Mouse (Mus musculus): ENCODE measurements around the gene Cnppd1. TPM values are rescaled to one million over a fixed set of nuclear protein-coding genes. Genes with fewer than 3 reads are reported as not detected.

Gene Cnppd1
- polyA plus RNA-seq, 1 experiment from 2014 or later: 47.2 TPM

- DNase-seq (ENCODE audit: low spot score) (no peak), ATAC-seq (replicated peaks; ENCODE audit: low FRiP score, low read depth) (no peak; the same call in none of the 2 replicates)
- Histone ChIP-seq H3K27me3 (ENCODE audit: insufficient read depth, low read length) (no peaks in the 10 kb centered on the region), H3K4me3 (replicated peaks; ENCODE audit: low read depth, low read length) (peak overlapping the region; percentile 53), H3K9ac (ENCODE audit: low read depth, low read length) (peak overlapping the region; percentile 66), H3K4me1 (replicated peaks; ENCODE audit: insufficient read depth, low read length) (peaks cover 6% of the 10 kb centered on the region), H3K4me2 (ENCODE audit: low read length) (peak overlapping the region; percentile 96), H3K27ac (no peak overlapping the region; the same call in 1 of the 2 replicates), H3K9me3 (replicated peaks; ENCODE audit: low read length) (no peaks in the 10 kb centered on the region), H3K36me3 (ENCODE audit: insufficient read depth, low read length) (peaks cover 27% of the 10 kb centered on the region)
- no peak for TF ChIP-seq CTCF (IDR thresholded peaks at IDR 0.05; ENCODE audit: low read depth)
- 6% methylated on average over 23 of the region's 23 CpGs for WGBS
Measured at GRCm38 (mm10) chr1:75179334-75180104, 37.0 kb upstream of the Cnppd1 start.

GRCm38 (mm10) chr1:75168472-75169464, 26.3 kb upstream of the Cnppd1 start, which contains the start of gene Zfand2b:
TSS of gene Zfand2b (plus strand) at chr1:75168646.
- Histone ChIP-seq H3K4me3 (replicated peaks; ENCODE audit: low read depth, low read length) (peak within 1 kb of the TSS; percentile 74), H3K36me3 (ENCODE audit: insufficient read depth, low read length) (peaks cover 33% of the 10 kb centered on the region), H3K4me1 (replicated peaks; ENCODE audit: insufficient read depth, low read length) (0 out of 2 replicates have a peak, but pooled peaks cover 3% of the 10 kb centered on the region), H3K27ac (peak within 1 kb of the TSS; percentile 87), H3K9ac (ENCODE audit: low read depth, low read length) (peak within 1 kb of the TSS; percentile 63), H3K27me3 (ENCODE audit: insufficient read depth, low read length) (no peaks in the 10 kb centered on the region), H3K9me3 (replicated peaks; ENCODE audit: low read length) (no peaks in the 10 kb centered on the region), H3K4me2 (ENCODE audit: low read length) (peak within 1 kb of the TSS; percentile 60)
- ATAC-seq (replicated peaks; ENCODE audit: low FRiP score, low read depth) (peak; percentile 98), DNase-seq (ENCODE audit: low spot score) (peak; percentile 97)
- no peak; the same call in 1 of the 2 replicates for TF ChIP-seq CTCF (IDR thresholded peaks at IDR 0.05; ENCODE audit: low read depth)
- WGBS: under 1% methylated on average over 57 of the region's 59 CpGs

GRCm38 (mm10) chr1:75168093-75168471, 25.6 kb upstream of the Cnppd1 start:
- peak overlapping the region; percentile 63; the same call in 1 of the 2 replicates for H3K9ac ChIP-seq (ENCODE audit: low read depth, low read length)

GRCm38 (mm10) chr1:75160256-75160617, 17.7 kb upstream of the Cnppd1 start:
- no peak for DNase-seq (ENCODE audit: low spot score)
- H3K4me3 ChIP-seq (replicated peaks; ENCODE audit: low read depth, low read length): no peak overlapping the region
- no peak for TF ChIP-seq CTCF (IDR thresholded peaks at IDR 0.05; ENCODE audit: low read depth)
- no peak for ATAC-seq (replicated peaks; ENCODE audit: low FRiP score, low read depth)
- H3K4me2 ChIP-seq (ENCODE audit: low read length): no peak overlapping the region
- no peak overlapping the region for H3K9ac ChIP-seq (ENCODE audit: low read depth, low read length)
- no peaks in the 10 kb centered on the region for H3K36me3 ChIP-seq (ENCODE audit: insufficient read depth, low read length)
- 88% methylated on average over 4 of the region's 4 CpGs for WGBS
- no peak overlapping the region for H3K27ac ChIP-seq
- no peaks in the 10 kb centered on the region for H3K4me1 ChIP-seq (replicated peaks; ENCODE audit: insufficient read depth, low read length)
- no peaks in the 10 kb centered on the region for H3K9me3 ChIP-seq (replicated peaks; ENCODE audit: low read length)
- H3K27me3 ChIP-seq (ENCODE audit: insufficient read depth, low read length): no peaks in the 10 kb centered on the region

More at GRCm38 (mm10) chr1:75168093-75168471, 25.6 kb upstream of the Cnppd1 start:
- 0 out of 2 replicates have a peak, but pooled peaks cover 3% of the 10 kb centered on the region for H3K4me1 ChIP-seq (replicated peaks; ENCODE audit: insufficient read depth, low read length)
- peak overlapping the region; percentile 87; the same call in 1 of the 2 replicates for H3K27ac ChIP-seq
- peak overlapping the region; percentile 74 for H3K4me3 ChIP-seq (replicated peaks; ENCODE audit: low read depth, low read length)
- H3K27me3 ChIP-seq (ENCODE audit: insufficient read depth, low read length): no peaks in the 10 kb centered on the region
- DNase-seq (ENCODE audit: low spot score) (no peak), ATAC-seq (replicated peaks; ENCODE audit: low FRiP score, low read depth) (0 out of 2 replicates have a peak, but pooled peaks have one; percentile 11)
- TF ChIP-seq CTCF (IDR thresholded peaks at IDR 0.05; ENCODE audit: low read depth): no peak
- H3K9me3 ChIP-seq (replicated peaks; ENCODE audit: low read length): no peaks in the 10 kb centered on the region
- H3K36me3 ChIP-seq (ENCODE audit: insufficient read depth, low read length): peaks cover 27% of the 10 kb centered on the region
- 7% methylated on average over 7 of the region's 7 CpGs for WGBS
- peak overlapping the region; percentile 60 for H3K4me2 ChIP-seq (ENCODE audit: low read length)

DNA sequence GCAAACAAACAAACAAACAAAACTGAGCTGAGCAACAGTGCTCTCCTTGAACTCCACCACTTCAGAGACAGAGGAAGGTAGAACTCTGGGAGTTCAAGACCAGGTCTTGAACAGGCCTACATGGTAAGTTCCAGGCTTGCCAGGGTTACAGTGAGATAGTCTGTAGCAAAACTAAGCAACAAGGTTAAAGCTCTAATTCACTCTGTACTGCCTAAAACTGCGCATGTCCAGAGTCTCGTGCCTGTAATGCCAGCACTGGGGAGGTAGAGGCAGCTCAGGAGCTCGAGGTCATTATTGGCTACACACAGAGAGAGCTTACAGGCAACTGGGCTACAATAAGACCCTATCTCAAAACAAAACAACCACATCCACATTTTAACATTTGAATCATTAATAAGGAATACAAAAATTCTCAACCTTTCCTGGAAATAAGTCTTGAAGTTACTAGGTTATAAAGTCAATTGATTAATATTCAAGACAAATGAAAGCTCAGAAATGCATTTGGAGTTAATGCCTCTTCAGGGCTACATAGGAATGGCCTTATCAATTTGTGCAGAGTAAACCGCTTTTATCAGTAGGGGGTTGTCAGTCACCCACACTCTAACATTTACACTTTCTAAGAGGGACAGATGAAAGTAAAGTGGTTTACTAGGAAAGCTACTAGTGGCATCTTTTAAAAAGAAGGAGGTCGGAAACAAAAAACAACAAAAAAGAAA, 17.2 kb upstream of the Cnppd1 start:
- 73% methylated on average over 5 of the region's 5 CpGs for WGBS
- no peak overlapping the region for H3K9ac ChIP-seq (ENCODE audit: low read depth, low read length)

More for the DNA sequence above, 17.2 kb upstream of the Cnppd1 start:
- no peaks in the 10 kb centered on the region for H3K9me3 ChIP-seq (replicated peaks; ENCODE audit: low read length)
- TF ChIP-seq CTCF (IDR thresholded peaks at IDR 0.05; ENCODE audit: low read depth): no peak
- no peaks in the 10 kb centered on the region for H3K36me3 ChIP-seq (ENCODE audit: insufficient read depth, low read length)
- DNase-seq (ENCODE audit: low spot score): no peak
- no peak overlapping the region for H3K4me2 ChIP-seq (ENCODE audit: low read length)
- ATAC-seq (replicated peaks; ENCODE audit: low FRiP score, low read depth): no peak
- H3K27me3 ChIP-seq (ENCODE audit: insufficient read depth, low read length): no peaks in the 10 kb centered on the region
- H3K4me3 ChIP-seq (replicated peaks; ENCODE audit: low read depth, low read length): no peak overlapping the region
- no peak overlapping the region for H3K27ac ChIP-seq
- H3K4me1 ChIP-seq (replicated peaks; ENCODE audit: insufficient read depth, low read length): no peaks in the 10 kb centered on the region

Data from kidney, postnatal 0 days (tissue).